Mouse (Mus musculus) bone marrow, adult 2 months (tissue): ENCODE measurements at regions not wholly inside any gene's neighbourhood (a gene's known extent, or its start where the extent isn't known, plus 50 kb on each side); places are given as distances from the start of the nearest gene placed in this dataset.
A peak's percentile ranks its signal among the peaks of the same experiment; 100 is the strongest.

Experiments used
- H3K27ac ChIP-seq: fragments of 200-500 bp; 2 replicates; pipeline ENCODE4 v1.5.1; 2012; ENCODE audit warnings: low read depth, mild to moderate bottlenecking, control low read depth, inconsistent platforms, low read length; ENCODE audit not compliant: control insufficient read depth, poor library complexity, insufficient read depth
- H3K4me1 ChIP-seq: fragments of 200-500 bp; 2 replicates; pipeline ENCODE4 v1.6.1; 2011; ENCODE audit warnings: low read length; ENCODE audit not compliant: control insufficient read depth, insufficient read depth
- H3K4me3 ChIP-seq: fragments of 200-500 bp; replicated peaks from 2 replicates; pipeline ENCODE3; 2011; ENCODE audit warnings: mild to moderate bottlenecking, low read depth, low read length, control low read depth; ENCODE audit not compliant: control insufficient read depth
- CTCF ChIP-seq: fragments of 200-500 bp; IDR thresholded peaks from 2 replicates; pipeline ENCODE4 v1.5.1; 2011; ENCODE audit warnings: low read length, control low read depth; ENCODE audit not compliant: control insufficient read depth, insufficient read depth
- POLR2A ChIP-seq: fragments of 200-500 bp; IDR thresholded peaks from 2 replicates; pipeline ENCODE4 v1.6.1; 2011; ENCODE audit warnings: low read depth, mild to moderate bottlenecking, control low read depth, low read length, borderline replicate concordance; ENCODE audit not compliant: control insufficient read depth
- WGBS: fragments of 180-500 bp; shearing (Covaris S2); methylation state at CpG from one replicate; pipeline ENCODE4 v1.1.7; 2018; 5-methylcytosine and 5-hydroxymethylcytosine counted together

DNA sequence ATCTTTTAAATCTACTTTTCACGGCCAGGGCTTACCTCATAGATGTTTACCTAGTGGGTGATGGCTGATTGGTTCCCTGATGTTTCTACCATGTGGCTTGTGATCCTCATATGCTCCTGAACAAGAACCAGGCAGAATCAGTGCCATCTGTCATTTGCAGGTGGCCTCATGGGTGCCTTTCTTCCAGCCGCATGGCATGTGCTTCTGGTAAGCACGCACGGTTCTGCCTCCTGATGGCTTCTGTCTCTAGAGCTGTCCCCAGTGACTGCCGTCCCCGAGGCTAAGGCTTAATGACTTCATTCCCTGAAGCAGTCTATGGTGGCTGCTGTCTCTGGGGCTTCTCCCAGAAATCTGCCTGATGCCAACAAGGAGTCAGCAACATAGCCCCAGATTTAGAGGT is 117.3 kb upstream of the Kit start:
- WGBS, result 85% methylated on average over 6 of the region's 6 CpGs
- no peak overlapping the region for H3K4me3 ChIP-seq
- H3K27ac ChIP-seq, result no peak overlapping the region
- H3K4me1 ChIP-seq, result no peaks in the 10 kb centered on the region; the same call in 1 of the 2 replicates
- TF ChIP-seq POLR2A (no peak), CTCF (no peak)

DNA sequence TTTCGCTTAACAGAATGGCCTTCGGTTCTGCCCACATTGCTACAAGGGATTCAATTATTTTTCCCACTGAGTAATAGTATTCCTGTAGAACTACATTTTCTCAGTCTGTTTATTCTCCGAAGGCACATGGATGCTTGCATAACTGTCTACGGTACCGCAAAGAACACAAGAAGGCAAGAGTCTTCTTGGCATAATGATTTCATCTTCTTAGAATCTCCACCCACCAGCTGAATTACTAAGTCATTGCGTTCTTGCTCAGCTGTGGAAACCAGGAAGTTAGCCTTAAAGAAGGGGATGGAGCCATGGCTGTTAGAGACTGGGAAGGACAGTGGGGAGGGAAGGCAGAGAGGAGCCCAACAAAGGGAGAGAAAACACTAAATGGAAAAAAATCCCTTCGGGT is 116.4 kb upstream of the Kit start:
- H3K4me1 ChIP-seq, result no peaks in the 10 kb centered on the region; the same call in 1 of the 2 replicates

DNA sequence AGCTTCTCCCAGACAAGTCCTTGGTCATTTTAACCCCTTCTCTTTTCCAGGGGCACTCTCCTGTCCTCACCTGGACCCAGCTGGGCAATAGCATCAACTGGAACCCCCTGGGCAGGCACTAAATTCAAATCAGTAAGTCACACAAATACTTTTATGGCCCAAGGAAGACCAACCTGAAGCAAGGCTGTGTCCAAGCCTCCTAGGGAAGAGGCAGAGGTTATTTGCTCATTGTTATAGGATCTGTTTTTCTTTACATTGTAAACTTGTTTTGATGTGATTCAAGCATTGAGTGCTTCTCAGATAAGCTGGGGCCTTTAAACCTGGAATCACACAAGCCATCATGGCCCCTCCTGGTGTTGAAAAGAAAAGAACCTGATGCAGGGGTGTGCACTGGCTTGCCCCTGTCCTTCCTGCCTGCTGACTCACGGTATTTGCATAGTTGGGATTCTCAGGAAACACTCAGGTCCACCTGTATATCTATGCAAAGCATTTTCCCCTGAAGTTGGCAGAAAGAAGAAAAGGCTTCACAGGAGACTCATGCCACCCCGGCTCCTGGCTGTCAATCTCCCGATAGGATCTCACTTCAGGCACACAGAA is 114.9 kb upstream of the Kit start:
- WGBS, result 36% methylated on average over 3 of the region's 3 CpGs
- no peak for TF ChIP-seq POLR2A
- no peak for TF ChIP-seq CTCF
- Histone ChIP-seq H3K4me3 (no peak overlapping the region), H3K27ac (peak overlapping the region; percentile 52), H3K4me1 (no peaks in the 10 kb centered on the region; the same call in 1 of the 2 replicates)

More for the DNA sequence above, 116.4 kb upstream of the Kit start:
- H3K4me3 ChIP-seq, result no peak overlapping the region
- TF ChIP-seq POLR2A, result no peak
- TF ChIP-seq CTCF, result no peak
- no peak overlapping the region for H3K27ac ChIP-seq
- WGBS, result 62% methylated on average over 7 of the region's 7 CpGs

DNA sequence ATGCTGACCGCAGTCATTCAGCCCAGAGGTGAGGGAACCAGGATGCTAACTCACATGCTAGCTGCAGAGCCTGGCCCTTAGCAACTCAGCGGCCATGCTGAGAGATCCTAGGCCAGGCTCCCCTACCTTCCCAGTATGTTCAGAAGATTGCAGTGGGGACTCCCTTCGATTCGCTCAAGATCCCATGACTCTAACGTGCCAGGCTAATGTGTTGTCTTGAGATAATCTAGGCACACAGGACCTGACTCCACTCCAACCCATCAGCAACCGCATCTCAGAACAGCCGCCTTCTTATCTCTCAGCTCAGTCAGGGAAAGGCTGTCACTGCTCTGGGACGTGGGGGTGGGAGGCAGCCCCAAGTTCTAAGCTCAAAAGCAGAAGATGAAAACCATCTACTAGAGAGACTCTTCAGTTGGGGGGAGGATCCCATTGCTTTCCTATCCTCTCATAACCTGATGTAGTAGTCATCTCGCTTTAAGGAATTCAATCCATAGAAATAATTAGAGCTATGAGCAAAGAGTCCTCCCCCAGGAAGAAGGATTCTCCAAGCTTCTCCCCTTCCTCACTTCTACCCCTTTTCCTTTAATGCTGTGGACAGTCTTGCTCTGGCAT is 114.2 kb upstream of the Kit start:
- 50% methylated on average over 9 of the region's 9 CpGs for WGBS
- TF ChIP-seq POLR2A (no peak), CTCF (no peak)
- Histone ChIP-seq H3K27ac (peak overlapping the region; percentile 52), H3K4me1 (no peaks in the 10 kb centered on the region; the same call in 1 of the 2 replicates), H3K4me3 (no peak overlapping the region)

DNA sequence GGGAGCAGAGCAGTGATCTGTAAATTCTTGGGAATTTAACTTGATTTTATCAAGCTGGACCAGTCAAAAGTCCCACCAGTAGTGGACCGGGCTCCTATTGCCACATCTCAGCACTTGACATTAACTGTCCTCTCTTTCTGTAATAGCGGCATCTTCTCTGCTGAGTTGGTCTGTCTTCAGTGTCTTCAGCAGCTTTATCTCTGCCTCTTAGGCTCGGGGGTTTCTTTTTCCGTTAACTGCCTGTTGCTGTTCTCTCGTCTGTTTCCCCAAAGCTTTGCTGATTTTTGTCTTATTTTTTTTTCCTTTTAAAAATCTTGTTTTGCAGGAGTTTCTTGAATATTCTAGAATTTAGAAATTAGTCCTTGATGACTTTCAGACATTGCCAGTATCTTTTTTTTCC is 113.3 kb upstream of the Kit start:
- Histone ChIP-seq H3K4me1 (no peaks in the 10 kb centered on the region; the same call in 1 of the 2 replicates), H3K4me3 (no peak overlapping the region), H3K27ac (no peak overlapping the region)
- WGBS, result 59% methylated on average over 5 of the region's 5 CpGs
- TF ChIP-seq CTCF (no peak), POLR2A (no peak)

DNA sequence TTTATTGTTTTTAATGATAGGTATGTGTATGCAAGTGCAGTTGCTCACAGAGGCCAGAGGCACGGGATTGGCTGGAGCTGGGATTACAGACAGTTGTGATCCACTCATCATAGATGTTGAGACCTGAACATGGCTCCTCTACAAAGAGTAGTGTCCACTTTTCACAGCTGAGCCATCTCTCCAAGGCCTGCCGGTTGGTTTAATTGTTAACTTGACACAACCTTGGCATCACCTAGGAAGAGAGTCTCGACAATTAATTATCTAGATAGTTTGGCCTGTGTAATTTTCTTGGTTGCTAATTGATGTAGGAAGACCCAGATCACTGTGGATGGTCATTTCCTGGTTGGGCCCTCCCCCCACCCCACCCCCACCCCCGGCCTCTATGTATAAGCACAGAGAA is 111.1 kb upstream of the Kit start:
- no peaks in the 10 kb centered on the region; the same call in 1 of the 2 replicates for H3K4me1 ChIP-seq
- no peak overlapping the region for H3K4me3 ChIP-seq
- no peak overlapping the region for H3K27ac ChIP-seq
- WGBS, result 81% methylated on average over 4 of the region's 4 CpGs
- TF ChIP-seq POLR2A (no peak), CTCF (no peak)

DNA sequence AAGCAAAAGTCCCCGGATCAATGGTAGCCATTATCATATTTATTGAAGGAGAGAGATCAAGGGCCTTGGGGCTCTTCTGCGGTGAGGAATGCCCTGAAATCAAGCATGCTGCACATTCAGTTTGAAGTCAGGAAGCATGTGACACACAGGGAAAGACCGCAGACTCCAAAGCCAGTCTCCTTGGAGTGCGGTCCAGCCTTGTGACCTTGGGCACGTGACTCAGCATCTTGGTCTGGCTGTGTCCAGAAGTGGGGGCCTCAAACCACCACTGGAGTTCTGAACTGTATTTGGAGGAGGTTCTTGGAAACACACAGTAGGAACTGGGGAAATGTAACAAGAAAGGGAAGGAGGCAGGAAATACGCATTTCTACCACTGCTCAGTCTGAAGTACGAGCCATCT is 109.0 kb upstream of the Kit start:
- Histone ChIP-seq H3K4me1 (no peaks in the 10 kb centered on the region; the same call in 1 of the 2 replicates), H3K27ac (no peak overlapping the region), H3K4me3 (no peak overlapping the region)
- WGBS, result 64% methylated on average over 7 of the region's 7 CpGs
- TF ChIP-seq POLR2A, result no peak
- TF ChIP-seq CTCF, result no peak

DNA sequence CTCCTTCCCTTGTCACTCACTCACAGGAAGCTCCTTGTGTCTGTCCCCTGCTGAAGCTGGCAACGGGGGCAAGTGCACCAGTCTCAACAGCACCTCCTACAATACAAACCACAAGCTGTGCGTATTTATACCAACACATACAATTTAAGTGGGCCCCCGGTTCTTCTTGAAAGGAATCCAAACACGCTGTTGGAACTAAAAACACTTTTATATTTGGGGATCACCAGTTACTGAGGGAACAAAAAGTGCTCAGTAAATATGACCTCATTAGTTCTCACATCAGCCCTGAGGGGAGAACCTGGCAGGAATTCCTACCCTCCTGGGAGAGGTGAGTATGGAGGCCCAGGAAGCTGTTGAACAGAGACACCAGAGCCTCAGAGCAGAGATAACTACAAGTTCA is 107.8 kb upstream of the Kit start:
- Histone ChIP-seq H3K4me1 (no peaks in the 10 kb centered on the region; the same call in 1 of the 2 replicates), H3K27ac (no peak overlapping the region), H3K4me3 (no peak overlapping the region)
- 8% methylated on average over 4 of the region's 4 CpGs for WGBS
- TF ChIP-seq CTCF (no peak), POLR2A (no peak)

DNA sequence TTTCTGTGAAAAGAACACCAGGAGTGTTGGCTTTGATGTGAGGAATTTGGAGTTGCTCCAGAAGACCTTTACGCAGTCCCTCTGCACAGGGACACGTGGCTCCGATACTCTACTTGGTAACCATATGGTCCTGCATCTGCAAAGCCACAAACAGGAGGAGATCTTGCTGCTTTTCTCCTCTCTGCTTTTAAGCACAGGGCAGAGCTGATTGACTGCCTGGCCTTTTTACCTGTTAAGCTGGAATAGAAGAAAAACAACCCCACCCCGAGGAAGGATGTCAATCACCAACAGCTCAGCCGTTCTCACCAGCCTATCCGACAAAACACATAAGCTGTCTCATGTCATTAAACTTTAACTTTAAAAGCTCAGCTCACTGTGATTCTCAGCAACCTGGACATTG is 106.8 kb upstream of the Kit start:
- Histone ChIP-seq H3K4me3 (no peak overlapping the region), H3K27ac (no peak overlapping the region), H3K4me1 (no peaks in the 10 kb centered on the region; the same call in 1 of the 2 replicates)
- WGBS, result 69% methylated on average over 6 of the region's 6 CpGs
- no peak for TF ChIP-seq CTCF
- no peak for TF ChIP-seq POLR2A
